Mouse (Mus musculus) inflammation-experienced regulatory T-cells, adult 16 weeks (primary cell): ENCODE measurements around the gene Skint2. TPM values are rescaled to one million over a fixed set of nuclear protein-coding genes. Genes with fewer than 3 reads are reported as not detected.

Source experiments
- polyA plus RNA-seq: library from polyadenylated mRNA; unstranded; fragments of 100-300 nt; shearing (Covaris generic); gene quantifications from one replicate; pipeline ENCODE4 v1.2.1, GENCODE M21; 2017

The Skint2 gene
- polyA plus RNA-seq, result not detected

DNA sequence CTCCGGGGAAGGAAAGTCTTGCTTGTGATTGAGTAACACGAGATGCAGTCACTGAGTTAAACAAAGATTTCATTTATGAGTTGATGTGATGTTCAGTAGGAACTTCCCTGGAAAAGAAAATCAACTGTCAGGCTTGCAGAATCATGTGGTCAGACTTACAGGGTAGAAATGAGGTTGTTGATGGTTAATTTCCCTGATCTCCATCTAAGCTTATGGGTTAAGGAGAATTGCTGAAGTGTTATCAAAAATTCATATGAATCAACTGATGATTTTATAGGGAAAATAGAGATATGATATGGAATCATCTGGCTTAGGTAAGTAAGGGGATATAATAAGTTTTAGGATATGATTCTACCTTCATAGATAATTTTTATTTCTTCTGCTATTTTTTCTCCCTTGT is at the start of gene Skint2:
Skint2 (plus strand) TSS at position 301 of the 400 bp plus-strand sequence.

Other genes with a start within 250 kb of the Skint2 start
- not detected for gene Skint9, start 123.2 kb upstream of the Skint2 start, polyA plus RNA-seq
- not detected for gene Skint10, start 217.7 kb downstream of the Skint2 start, polyA plus RNA-seq